Mouse (Mus musculus) thymus, adult 2 months (tissue): ENCODE measurements around the gene Dcaf8. TPM values are rescaled to one million over a fixed set of nuclear protein-coding genes. Genes with fewer than 3 reads are reported as not detected.
A peak's percentile ranks its signal among the peaks of the same experiment; 100 is the strongest.

Experiments
- DNase-seq: peaks from one replicate; pipeline ENCODE4 v3.0.0; 2021
- H3K27ac ChIP-seq: fragments of 200-500 bp; 2 replicates; pipeline ENCODE4 v1.5.1; 2012; ENCODE audit warnings: low read length, control low read depth; ENCODE audit not compliant: control insufficient read depth, insufficient read depth
- H3K27me3 ChIP-seq: fragments of 200-500 bp; 2 replicates; pipeline ENCODE4 v1.6.1; 2012; ENCODE audit warnings: mild to moderate bottlenecking, low read length, moderate library complexity, mixed read lengths; ENCODE audit not compliant: control insufficient read depth, insufficient read depth
- H3K36me3 ChIP-seq: fragments of 200-500 bp; 2 replicates; pipeline ENCODE4 v1.6.1; 2012; ENCODE audit warnings: mild to moderate bottlenecking, low read length, moderate library complexity; ENCODE audit not compliant: control insufficient read depth, insufficient read depth
- H3K4me1 ChIP-seq: fragments of 200-500 bp; replicated peaks from 2 replicates; pipeline ENCODE4 v1.6.1; 2012; ENCODE audit warnings: low read length; ENCODE audit not compliant: control insufficient read depth, insufficient read depth
- H3K4me3 ChIP-seq: fragments of 200-500 bp; 2 replicates; pipeline ENCODE4 v1.5.1; 2012; ENCODE audit warnings: mild to moderate bottlenecking, low read length, control low read depth, moderate library complexity; ENCODE audit not compliant: control insufficient read depth, insufficient read depth
- CTCF ChIP-seq: fragments of 200-500 bp; IDR thresholded peaks from 2 replicates; pipeline ENCODE4 v1.5.1; 2012; ENCODE audit warnings: mild to moderate bottlenecking, control low read depth, low read length, moderate library complexity, borderline replicate concordance; ENCODE audit not compliant: control insufficient read depth, poor library complexity, insufficient read depth; ENCODE audit errors: extremely low read depth
- POLR2A ChIP-seq: fragments of 200-500 bp; IDR thresholded peaks from 2 replicates; pipeline ENCODE4 v1.6.1; 2012; ENCODE audit warnings: mild to moderate bottlenecking, low read length, control low read depth, moderate library complexity; ENCODE audit not compliant: control insufficient read depth, poor library complexity, insufficient read depth; ENCODE audit errors: extremely low read depth
- WGBS: fragments of 180-500 bp; shearing (Covaris S2); methylation state at CpG from one replicate; pipeline ENCODE4 v1.1.7; 2018; 5-methylcytosine and 5-hydroxymethylcytosine counted together
- polyA plus RNA-seq: library from polyadenylated mRNA; depleted of rRNA; stranded (reverse); fragments of >200 nt; gene quantifications from 2 replicates; pipeline ENCODE4 v1.2.3, GENCODE M21; 2012

The Dcaf8 gene
- polyA plus RNA-seq, 1 experiment: 79.7 TPM

- H3K4me3 ChIP-seq: no peak overlapping the region
- no peaks in the 10 kb centered on the region for H3K27me3 ChIP-seq
- H3K36me3 ChIP-seq: no peaks in the 10 kb centered on the region
- no peak for DNase-seq
- no peak overlapping the region for H3K27ac ChIP-seq
- no peak for TF ChIP-seq POLR2A
- TF ChIP-seq CTCF: no peak
- 95% methylated on average over 3 of the region's 3 CpGs for WGBS
- H3K4me1 ChIP-seq: no peaks in the 10 kb centered on the region
These were observed 6.4 kb upstream of the Dcaf8 start for GRCm38 (mm10) chr1:172141529-172141928.

GRCm38 (mm10) chr1:172143570-172143969 is 4.3 kb upstream of the Dcaf8 start:
- TF ChIP-seq POLR2A: no peak
- no peak for TF ChIP-seq CTCF
- DNase-seq: peak; percentile 79
- Histone ChIP-seq H3K4me1 (peaks cover 4% of the 10 kb centered on the region; the same call in 1 of the 2 replicates), H3K27me3 (no peaks in the 10 kb centered on the region), H3K27ac (no peak overlapping the region), H3K36me3 (no peaks in the 10 kb centered on the region), H3K4me3 (no peak overlapping the region)
- WGBS: 3% methylated on average over 1 of the region's 1 CpGs

DNA sequence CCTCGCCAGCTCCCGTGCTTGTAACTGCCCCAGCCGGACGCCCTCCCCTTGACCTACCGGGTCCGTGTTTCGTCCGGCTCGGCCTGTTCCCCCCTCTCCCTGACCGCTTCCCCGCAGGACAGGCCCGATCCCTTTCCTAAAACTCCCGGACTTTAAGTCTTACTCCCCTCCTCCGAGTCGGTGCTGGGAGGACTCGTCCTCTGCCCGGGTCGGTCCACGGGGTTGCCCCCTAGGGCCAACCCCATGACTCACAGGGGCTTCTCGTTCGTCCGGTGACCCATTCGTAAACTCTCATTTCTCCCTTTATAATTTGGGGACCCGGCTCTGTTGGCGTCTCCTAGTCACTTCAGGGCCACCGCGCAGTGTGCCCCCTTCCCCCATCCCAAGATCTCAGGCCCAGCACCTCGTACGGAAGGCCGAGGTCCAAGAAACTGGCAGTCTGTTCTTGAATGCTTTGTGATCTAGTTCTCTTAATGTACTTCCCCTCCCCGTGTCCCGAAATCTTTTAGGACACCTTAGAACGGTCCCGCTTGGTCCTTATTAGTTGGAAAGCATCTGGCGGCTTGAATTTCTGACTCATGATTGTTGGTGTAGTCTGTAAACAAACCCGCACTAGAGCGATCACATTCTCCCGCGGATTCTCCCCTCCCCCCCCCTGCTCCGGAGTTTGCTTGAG is 533 bp downstream of the Dcaf8 start:
- WGBS: under 1% methylated on average over 40 of the region's 40 CpGs
- H3K36me3 ChIP-seq: peaks cover 10% of the 10 kb centered on the region
- TF ChIP-seq CTCF (no peak), POLR2A (no peak)
- no peaks in the 10 kb centered on the region for H3K27me3 ChIP-seq
- no peak for DNase-seq
- H3K27ac ChIP-seq: peak overlapping the region; percentile 51
- peak overlapping the region; percentile 82 for H3K4me3 ChIP-seq
- peaks cover 4% of the 10 kb centered on the region; the same call in 1 of the 2 replicates for H3K4me1 ChIP-seq

- WGBS: 2% methylated on average over 19 of the region's 19 CpGs
- peak; percentile 23 for DNase-seq
These were observed 1.3 kb downstream of the Dcaf8 start for GRCm38 (mm10) chr1:172148955-172149815.

DNA sequence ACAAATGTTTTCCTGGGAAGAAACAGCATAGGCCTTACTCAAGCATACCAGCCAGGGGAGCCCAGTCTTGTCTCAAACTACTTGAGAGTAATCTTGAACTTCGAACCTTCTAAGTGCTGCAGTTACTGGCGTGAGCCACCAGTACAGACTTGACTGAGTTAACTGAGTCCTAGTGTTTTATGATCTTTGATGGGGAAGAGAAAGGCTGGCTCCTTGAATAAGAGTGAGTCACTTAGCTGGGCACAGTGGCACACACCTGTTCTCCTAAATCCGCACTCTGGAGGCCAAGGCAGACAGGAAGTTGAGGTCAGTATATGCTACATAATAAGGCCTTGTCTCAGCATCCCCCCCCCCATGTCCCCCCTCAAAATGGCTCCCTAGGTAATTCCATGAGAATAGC is 6.7 kb downstream of the Dcaf8 start:
- Histone ChIP-seq H3K27ac (no peak overlapping the region), H3K36me3 (peaks cover 17% of the 10 kb centered on the region), H3K27me3 (no peaks in the 10 kb centered on the region), H3K4me1 (no peaks in the 10 kb centered on the region), H3K4me3 (no peak overlapping the region)
- WGBS: 85% methylated on average over 3 of the region's 3 CpGs
- no peak for TF ChIP-seq POLR2A
- TF ChIP-seq CTCF: no peak
- no peak for DNase-seq

More at GRCm38 (mm10) chr1:172148955-172149815, 1.3 kb downstream of the Dcaf8 start:
- H3K27ac ChIP-seq: peak overlapping the region; percentile 51
- peaks cover 4% of the 10 kb centered on the region; the same call in 1 of the 2 replicates for H3K4me1 ChIP-seq
- TF ChIP-seq CTCF: no peak
- no peak for TF ChIP-seq POLR2A
- peaks cover 17% of the 10 kb centered on the region for H3K36me3 ChIP-seq
- no peaks in the 10 kb centered on the region for H3K27me3 ChIP-seq
- H3K4me3 ChIP-seq: peak overlapping the region; percentile 82

DNA sequence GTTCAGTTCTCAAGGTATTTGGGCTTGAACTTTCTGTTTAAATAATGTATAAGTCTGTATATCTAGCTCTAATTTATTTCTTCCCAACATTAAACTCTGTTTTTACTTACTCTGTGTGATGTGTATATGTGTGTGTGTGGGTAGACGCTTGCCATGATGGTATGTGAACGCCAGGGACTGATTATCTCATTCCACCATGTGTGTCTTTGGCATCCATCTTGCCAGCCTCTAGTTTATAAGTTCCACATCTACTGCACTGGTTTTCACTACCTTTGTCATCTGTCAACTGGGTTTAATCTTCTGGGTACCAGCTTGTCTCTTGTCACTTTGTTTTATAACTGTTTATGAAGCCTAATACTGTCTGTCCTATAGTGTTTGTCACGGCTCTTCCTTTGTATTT is 7.6 kb downstream of the Dcaf8 start:
- Histone ChIP-seq H3K4me1 (no peaks in the 10 kb centered on the region), H3K27ac (no peak overlapping the region), H3K36me3 (peaks cover 17% of the 10 kb centered on the region), H3K27me3 (no peaks in the 10 kb centered on the region), H3K4me3 (no peak overlapping the region)
- WGBS: 96% methylated on average over 3 of the region's 3 CpGs
- DNase-seq: no peak
- no peak for TF ChIP-seq CTCF
- TF ChIP-seq POLR2A: no peak
